Mouse (Mus musculus) lung, embryonic 16.5 days (tissue): ENCODE data around the gene Plcb3. TPM values are rescaled to one million over a fixed set of nuclear protein-coding genes. Genes with fewer than 3 reads are reported as not detected.

Experiments
- ATAC-seq: fragments of 200-750 bp; cut with Nextera tagmentation; 2 replicates; pipeline ENCODE4 v1.8.0; 2017; ENCODE audit warnings: low read depth, mild to moderate bottlenecking, moderate library complexity
- H3K27ac ChIP-seq: fragments of 300-500 bp; sonication (generic); 2 replicates; pipeline ENCODE4 v1.5.1; 2014; ENCODE audit warnings: mild to moderate bottlenecking, control low read depth, low read length
- H3K27me3 ChIP-seq: fragments of 300-500 bp; sonication (generic); 2 replicates; pipeline ENCODE4 v1.6.1; 2014; ENCODE audit warnings: low read depth, low read length, mixed read lengths; ENCODE audit not compliant: control insufficient read depth, insufficient read depth
- H3K36me3 ChIP-seq: fragments of 300-500 bp; sonication (generic); 2 replicates; pipeline ENCODE4 v1.6.1; 2014; ENCODE audit warnings: low read length; ENCODE audit not compliant: control insufficient read depth, insufficient read depth
- H3K4me1 ChIP-seq: fragments of 300-500 bp; sonication (generic); replicated peaks from 2 replicates; pipeline ENCODE4 v1.6.1; 2014; ENCODE audit warnings: low read length, mixed read lengths; ENCODE audit not compliant: control insufficient read depth, insufficient read depth
- H3K4me2 ChIP-seq: fragments of 300-500 bp; sonication (generic); 2 replicates; pipeline ENCODE4 v1.6.1; 2014; ENCODE audit warnings: low read depth, low read length, control low read depth
- H3K4me3 ChIP-seq: fragments of 300-500 bp; sonication (generic); 2 replicates; pipeline ENCODE4 v1.5.1; 2014; ENCODE audit warnings: mild to moderate bottlenecking, low read length, control low read depth
- H3K9ac ChIP-seq: fragments of 300-500 bp; sonication (generic); 2 replicates; pipeline ENCODE4 v1.6.1; 2014; ENCODE audit warnings: low read length, control low read depth
- H3K9me3 ChIP-seq: fragments of 300-500 bp; sonication (generic); 2 replicates; pipeline ENCODE4 v1.6.1; 2016; ENCODE audit warnings: low read length; ENCODE audit not compliant: control insufficient read depth
- WGBS: fragments of 180-500 bp; shearing (Covaris S2); extraction: QIAGEN DNeasy Blood & Tissue Kit; methylation state at CpG from one replicate; pipeline ENCODE4 v1.1.7; 2014; 5-methylcytosine and 5-hydroxymethylcytosine counted together
- microRNA-seq: library from miRNA; unstranded; fragments of <30 nt; microRNA quantifications from one replicate; pipeline ENCODE4, GENCODE M21; 2016
- polyA plus RNA-seq: library from polyadenylated mRNA; unstranded; fragments of >200 nt; fragmentation: Nextera tagmentation; extraction: Ambion mirVana; gene quantifications from 2 replicates; pipeline ENCODE4 v1.2.1, GENCODE M21; 2015

Gene Plcb3
- polyA plus RNA-seq, 1 experiment from 2014 or later = 49.1 TPM

GRCm38 (mm10) chr19:6904846-6905245 lies 71.4 kb downstream of the Plcb3 start:
- Histone ChIP-seq H3K9me3 (no peaks in the 10 kb centered on the region), H3K4me1 (peaks cover 11% of the 10 kb centered on the region), H3K4me3 (no peak overlapping the region), H3K9ac (no peak overlapping the region), H3K27ac (no peak overlapping the region), H3K4me2 (no peak overlapping the region), H3K27me3 (no peaks in the 10 kb centered on the region), H3K36me3 (peaks cover 8% of the 10 kb centered on the region)
- no peak for ATAC-seq
- WGBS = 81% methylated on average over 2 of the region's 2 CpGs

GRCm38 (mm10) chr19:6903031-6903430 lies 73.2 kb downstream of the Plcb3 start:
- H3K27ac ChIP-seq = no peak overlapping the region
- no peaks in the 10 kb centered on the region for H3K27me3 ChIP-seq
- H3K4me3 ChIP-seq = no peak overlapping the region
- no peak overlapping the region for H3K4me2 ChIP-seq
- no peaks in the 10 kb centered on the region for H3K9me3 ChIP-seq
- H3K36me3 ChIP-seq = peaks cover 8% of the 10 kb centered on the region
- H3K4me1 ChIP-seq = peaks cover 3% of the 10 kb centered on the region
- 89% methylated on average over 1 of the region's 1 CpGs for WGBS
- H3K9ac ChIP-seq = no peak overlapping the region
- ATAC-seq = no peak

Small RNA genes lying within 50 kb of the gene (microRNA-seq; reads per million reads assigned to microRNA genes)
- not detected for gene Mir6990

Other genes starting within 250 kb of the Plcb3 start
- gene Rps6ka4, start 135.8 kb downstream of the Plcb3 start, polyA plus RNA-seq = 39.1 and 41.5 TPM in 2 replicates
- gene Ccdc88b, start 118.3 kb downstream of the Plcb3 start, polyA plus RNA-seq = 1.6 and 3.0 TPM in 2 replicates
- 136 and 137 TPM in 2 replicates for gene Trmt112, start 66.8 kb downstream of the Plcb3 start, polyA plus RNA-seq
- 283 and 302 TPM in 2 replicates for gene Prdx5, start 66.4 kb downstream of the Plcb3 start, polyA plus RNA-seq
- 8.5 and 9.9 TPM in 2 replicates for gene Esrra, start 54.7 kb downstream of the Plcb3 start, polyA plus RNA-seq
- 2.5 TPM in 2 replicates for gene Catsperz, start 51.1 kb downstream of the Plcb3 start, polyA plus RNA-seq
- gene Kcnk4, start 42.0 kb downstream of the Plcb3 start, polyA plus RNA-seq = 0.21 and 0.96 TPM in 2 replicates
- gene Bad, start 34.6 kb downstream of the Plcb3 start, polyA plus RNA-seq = 82.5 and 90.7 TPM in 2 replicates
- 25.2 TPM in 2 replicates for gene Gpr137, start 34.0 kb downstream of the Plcb3 start, polyA plus RNA-seq
- gene Ppp1r14b, start 1.5 kb downstream of the Plcb3 start, polyA plus RNA-seq = 41.4 and 44.8 TPM in 2 replicates
- 125 and 151 TPM in 2 replicates for gene Fkbp2, start 4.0 kb upstream of the Plcb3 start, polyA plus RNA-seq
- 20.8 and 28.9 TPM in 2 replicates for gene Vegfb, start 11.2 kb upstream of the Plcb3 start, polyA plus RNA-seq
- 26.4 and 30.3 TPM in 2 replicates for gene Dnajc4, start 16.1 kb upstream of the Plcb3 start, polyA plus RNA-seq
- 22.6 and 23.7 TPM in 2 replicates for gene Nudt22, start 19.6 kb upstream of the Plcb3 start, polyA plus RNA-seq
- 10.9 and 12.3 TPM in 2 replicates for gene Trpt1, start 19.7 kb upstream of the Plcb3 start, polyA plus RNA-seq
- 11.1 and 15.6 TPM in 2 replicates for gene Fermt3, start 43.0 kb upstream of the Plcb3 start, polyA plus RNA-seq
- gene Stip1, start 63.5 kb upstream of the Plcb3 start, polyA plus RNA-seq = 220 and 243 TPM in 2 replicates
- 15.3 and 17.6 TPM in 2 replicates for gene Macrod1, start 80.3 kb upstream of the Plcb3 start, polyA plus RNA-seq
- 0.99 and 1.1 TPM in 2 replicates for gene Flrt1, start 129.3 kb upstream of the Plcb3 start, polyA plus RNA-seq
- gene Otub1, start 229.8 kb upstream of the Plcb3 start, polyA plus RNA-seq = 176 and 187 TPM in 2 replicates
- gene Cox8a, start 241.1 kb upstream of the Plcb3 start, polyA plus RNA-seq = 899 and 904 TPM in 2 replicates